Mouse (Mus musculus): ENCODE measurements around the gene Mapt.

DNA sequence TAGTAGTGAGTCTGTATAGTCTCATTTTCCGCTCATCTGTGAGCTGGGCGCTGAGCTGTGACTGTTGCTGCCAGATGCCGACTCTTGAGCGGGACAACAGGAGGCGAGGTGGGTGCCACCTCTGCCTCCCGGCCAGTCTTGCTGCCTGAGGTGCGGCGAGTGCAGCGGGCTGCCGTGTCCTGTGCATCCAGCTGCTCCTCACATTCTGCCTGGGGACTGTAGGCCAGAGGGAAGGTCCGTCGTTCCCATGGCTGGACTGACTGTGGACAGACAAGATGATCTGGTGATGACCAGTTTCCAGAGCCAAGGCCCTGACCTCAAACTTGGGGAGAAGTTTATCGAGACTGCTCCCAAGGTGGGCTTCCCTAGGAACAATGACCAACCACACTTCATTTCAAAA is 103.8 kb downstream of the Mapt start:
- TF ChIP-seq POLR2A (IDR thresholded peaks at IDR 0.05; ENCODE audit: borderline replicate concordance, insufficient read depth, low read length) (no peak), CTCF (IDR thresholded peaks at IDR 0.05; ENCODE audit: borderline replicate concordance, insufficient read depth, low read depth, low read length) (no peak)
